Mouse (Mus musculus) MEL (cell line): ENCODE measurements around the gene Olfr229.
"Not testable (repeated sequence)": the region's sequence is repeated elsewhere in the genome, so short reads cannot be mapped to it uniquely, and the experiment has no call there.

Experiments
- BHLHE40 ChIP-seq: IDR thresholded peaks from 2 replicates; pipeline ENCODE4 v1.6.1; 2012; ENCODE audit warnings: low read depth, mild to moderate bottlenecking, inconsistent platforms, low read length, improper control_type of control experiment, borderline replicate concordance
- CTCF ChIP-seq, 3 experiments: IDR thresholded peaks in 2 of 3; conservative IDR thresholded peaks in 1 of 3; 2 replicates each; pipeline ENCODE4 v1.5.1; 2011 to 2012; ENCODE audit warnings: low read length in 3 of 3, low read depth in 2 of 3, mild to moderate bottlenecking in 2 of 3, improper control_type of control experiment in 1 of 3, inconsistent platforms in 1 of 3, mixed read lengths in 1 of 3, moderate library complexity in 1 of 3; ENCODE audit not compliant: control insufficient read depth in 1 of 3, insufficient read depth in 1 of 3, poor library complexity in 1 of 3, severe bottlenecking in 1 of 3
- E2F4 ChIP-seq: IDR thresholded peaks from 2 replicates; pipeline ENCODE4 v1.6.1; 2011; ENCODE audit warnings: low read depth, low read length, improper control_type of control experiment, borderline replicate concordance
- ELF1 ChIP-seq: IDR thresholded peaks from 2 replicates; pipeline ENCODE4 v1.6.1; 2014; ENCODE audit warnings: low read depth, mild to moderate bottlenecking, inconsistent platforms, low read length, improper control_type of control experiment, moderate library complexity
- ETS1 ChIP-seq: IDR thresholded peaks from 2 replicates; pipeline ENCODE4 v1.6.1; 2012; ENCODE audit warnings: low read depth, mild to moderate bottlenecking, inconsistent platforms, low read length, improper control_type of control experiment, moderate library complexity
- RCOR1 ChIP-seq: IDR thresholded peaks from 2 replicates; pipeline ENCODE4 v1.6.1; 2012; ENCODE audit warnings: low read depth, mild to moderate bottlenecking, inconsistent platforms, low read length, improper control_type of control experiment
- UBTF ChIP-seq: IDR thresholded peaks from 2 replicates; pipeline ENCODE4 v1.6.1; 2012; ENCODE audit warnings: low read depth, mild to moderate bottlenecking, inconsistent platforms, low read length, improper control_type of control experiment, moderate library complexity, borderline replicate concordance; ENCODE audit not compliant: insufficient read depth
- USF2 ChIP-seq, 2 experiments: IDR thresholded peaks; 2 replicates each; pipeline ENCODE4 v1.6.1; 2011 to 2012; ENCODE audit warnings: improper control_type of control experiment in 2 of 2, low read length in 2 of 2, borderline replicate concordance in 1 of 2, inconsistent platforms in 1 of 2, low read depth in 1 of 2, mild to moderate bottlenecking in 1 of 2; ENCODE audit not compliant: insufficient read depth in 1 of 2

- TF ChIP-seq BHLHE40; USF2 (IDR thresholded peaks at IDR 0.05; ENCODE audit: borderline replicate concordance in 1 of 2, insufficient read depth in 1 of 2, low read depth in 1 of 2, low read length in 2 of 2); RCOR1; UBTF; CTCF (IDR thresholded peaks at IDR 0.05 in 2 of 3, conservative IDR thresholded peaks at IDR 0.05 in 1 of 3; ENCODE audit: control insufficient read depth in 1 of 3, insufficient read depth in 1 of 3, low read depth in 2 of 3, low read length in 3 of 3, poor library complexity in 1 of 3, severe bottlenecking in 1 of 3); ETS1; ELF1; E2F4: not testable (repeated sequence)
Measured at GRCm38 (mm10) chr9:39927975-39928836, 21.1 kb downstream of the Olfr229 start.
